Mouse (Mus musculus) myocyte (in vitro differentiated cells): ENCODE data around the gene Bckdk. TPM values are rescaled to one million over a fixed set of nuclear protein-coding genes. Genes with fewer than 3 reads are reported as not detected.

Experiments
- H3K27me3 ChIP-seq: one replicate; pipeline ENCODE4 v1.6.1; 2011; ENCODE audit not compliant: control insufficient read depth, insufficient read depth, insufficient read length
- H3K36me3 ChIP-seq: one replicate; pipeline ENCODE4 v1.6.1; 2011; ENCODE audit not compliant: control insufficient read depth, insufficient read depth
- H3K4me2 ChIP-seq: one replicate; pipeline ENCODE4 v1.6.1; 2011; ENCODE audit warnings: low read depth, control low read depth
- H3K4me3 ChIP-seq: one replicate; pipeline ENCODE4 v1.5.1; 2011; ENCODE audit warnings: mild to moderate bottlenecking, control low read depth, moderate library complexity
- H3K79me2 ChIP-seq: one replicate; pipeline ENCODE4 v1.6.1; 2011; ENCODE audit not compliant: control insufficient read depth, insufficient read depth
- H3ac ChIP-seq: one replicate; pipeline ENCODE4 v1.6.1; 2011; ENCODE audit not compliant: control insufficient read depth, insufficient read length
- CEBPB ChIP-seq: IDR thresholded peaks from 2 replicates; pipeline ENCODE4 v1.6.1; 2011; ENCODE audit warnings: mild to moderate bottlenecking, moderate library complexity; ENCODE audit not compliant: poor library complexity, insufficient read depth, severe bottlenecking
- E2F4 ChIP-seq: IDR thresholded peaks from one replicate; pipeline ENCODE4 v1.6.1; 2011; ENCODE audit warnings: mild to moderate bottlenecking, control low read depth, moderate library complexity; ENCODE audit not compliant: insufficient read depth
- MAX ChIP-seq: IDR thresholded peaks from one replicate; pipeline ENCODE4 v1.6.1; 2011; ENCODE audit warnings: low read depth, mild to moderate bottlenecking, control low read depth
- MYOD1 ChIP-seq, 3 experiments: IDR thresholded peaks; one replicate each; pipeline ENCODE4 v1.6.1; 2011; ENCODE audit warnings: control low read depth in 2 of 3, low read depth in 2 of 3, mild to moderate bottlenecking in 2 of 3, moderate library complexity in 1 of 3; ENCODE audit not compliant: insufficient read length in 2 of 3, control insufficient read depth in 1 of 3
- MYOG ChIP-seq, 3 experiments: IDR thresholded peaks; one replicate each; pipeline ENCODE4 v1.6.1; 2011; ENCODE audit warnings: control low read depth in 2 of 3, low read depth in 2 of 3, mild to moderate bottlenecking in 2 of 3; ENCODE audit not compliant: insufficient read length in 2 of 3, control insufficient read depth in 1 of 3, insufficient read depth in 1 of 3
- POLR2A ChIP-seq: IDR thresholded peaks from one replicate; pipeline ENCODE4 v1.6.1; 2011; ENCODE audit warnings: low read depth, mild to moderate bottlenecking, control low read depth, moderate library complexity; ENCODE audit not compliant: insufficient read length
- POLR2AphosphoS2 ChIP-seq: IDR thresholded peaks from one replicate; pipeline ENCODE4 v1.6.1; 2011; ENCODE audit warnings: low read depth, control low read depth; ENCODE audit not compliant: insufficient read length
- REST ChIP-seq: IDR thresholded peaks from one replicate; pipeline ENCODE4 v1.6.1; 2011; ENCODE audit warnings: mild to moderate bottlenecking, control low read depth, moderate library complexity; ENCODE audit not compliant: insufficient read depth, insufficient read length
- SRF ChIP-seq: IDR thresholded peaks from one replicate; pipeline ENCODE4 v1.6.1; 2011; ENCODE audit warnings: low read depth; ENCODE audit not compliant: control insufficient read depth, insufficient read length
- TCF12 ChIP-seq: IDR thresholded peaks from one replicate; pipeline ENCODE4 v1.6.1; 2011; ENCODE audit warnings: mild to moderate bottlenecking, control low read depth; ENCODE audit not compliant: poor library complexity, insufficient read depth, severe bottlenecking
- TCF3 ChIP-seq: IDR thresholded peaks from one replicate; pipeline ENCODE4 v1.6.1; 2011; ENCODE audit warnings: low read depth, control low read depth; ENCODE audit not compliant: insufficient read length
- USF1 ChIP-seq: IDR thresholded peaks from one replicate; pipeline ENCODE4 v1.6.1; 2011; ENCODE audit warnings: low read depth, mild to moderate bottlenecking, control low read depth, moderate library complexity
- polyA plus RNA-seq: library from polyadenylated mRNA; unstranded; fragments of >200 nt; fragmentation: generic; extraction: Trizol; gene quantifications from one replicate; pipeline ENCODE4 v1.2.1, GENCODE M21; 2012; ENCODE audit warnings: missing spikeins

Gene Bckdk
- polyA plus RNA-seq, 1 experiment, result 53.2 TPM

- H3K4me2 ChIP-seq, result no peak overlapping the region
- H3ac ChIP-seq, result no peak overlapping the region
- H3K79me2 ChIP-seq, result no peaks in the 10 kb centered on the region
- TF ChIP-seq MAX (no peak), CEBPB (no peak), SRF (no peak), MYOG (IDR thresholded peaks at IDR 0.05; ENCODE audit: control insufficient read depth in 1 of 3, insufficient read depth in 1 of 3, insufficient read length in 2 of 3, low read depth in 2 of 3) (no peak), USF1 (no peak), POLR2AphosphoS2 (no peak), E2F4 (no peak)
- H3K4me3 ChIP-seq, result no peak overlapping the region
- H3K27me3 ChIP-seq, result no peaks in the 10 kb centered on the region
- H3K36me3 ChIP-seq, result peaks cover 12% of the 10 kb centered on the region
Measured at GRCm38 (mm10) chr7:127921516-127921915, 17.6 kb downstream of the Bckdk start.

GRCm38 (mm10) chr7:127922451-127923275 is 18.8 kb downstream of the Bckdk start:
- Histone ChIP-seq H3K4me3 (no peak overlapping the region), H3K4me2 (no peak overlapping the region), H3ac (no peak overlapping the region), H3K79me2 (no peaks in the 10 kb centered on the region), H3K36me3 (peaks cover 9% of the 10 kb centered on the region), H3K27me3 (no peaks in the 10 kb centered on the region)
- TF ChIP-seq MYOG (IDR thresholded peaks at IDR 0.05; ENCODE audit: control insufficient read depth in 1 of 3, insufficient read depth in 1 of 3, insufficient read length in 2 of 3, low read depth in 2 of 3) (no peak), MYOD1 (IDR thresholded peaks at IDR 0.05; ENCODE audit: control insufficient read depth in 1 of 3, insufficient read length in 2 of 3, low read depth in 2 of 3) (no peak), REST (no peak), SRF (no peak), USF1 (no peak), POLR2A (no peak), E2F4 (no peak), POLR2AphosphoS2 (no peak), CEBPB (no peak), TCF3 (no peak)

- Histone ChIP-seq H3ac (no peak overlapping the region), H3K27me3 (no peaks in the 10 kb centered on the region), H3K36me3 (peaks cover 8% of the 10 kb centered on the region), H3K79me2 (no peaks in the 10 kb centered on the region), H3K4me3 (no peak overlapping the region), H3K4me2 (no peak overlapping the region)
- no peak for TF ChIP-seq TCF3
Measured at GRCm38 (mm10) chr7:127923714-127924113, 19.8 kb downstream of the Bckdk start.

GRCm38 (mm10) chr7:127925252-127925651 is 21.4 kb downstream of the Bckdk start:
- H3K27me3 ChIP-seq, result no peaks in the 10 kb centered on the region
- no peaks in the 10 kb centered on the region for H3K79me2 ChIP-seq
- no peak overlapping the region for H3K4me3 ChIP-seq
- TF ChIP-seq E2F4 (no peak), TCF12 (no peak), SRF (no peak), MAX (no peak), CEBPB (no peak), POLR2AphosphoS2 (no peak), MYOG (IDR thresholded peaks at IDR 0.05; ENCODE audit: control insufficient read depth in 1 of 3, insufficient read depth in 1 of 3, insufficient read length in 2 of 3, low read depth in 2 of 3) (no peak), REST (no peak), TCF3 (no peak), POLR2A (no peak), MYOD1 (IDR thresholded peaks at IDR 0.05; ENCODE audit: control insufficient read depth in 1 of 3, insufficient read length in 2 of 3, low read depth in 2 of 3) (no peak), USF1 (no peak)
- no peak overlapping the region for H3ac ChIP-seq
- H3K4me2 ChIP-seq, result no peak overlapping the region
- H3K36me3 ChIP-seq, result peaks cover 8% of the 10 kb centered on the region

- Histone ChIP-seq H3K4me3 (no peak overlapping the region), H3ac (no peak overlapping the region), H3K4me2 (no peak overlapping the region), H3K27me3 (no peaks in the 10 kb centered on the region), H3K36me3 (peaks cover 8% of the 10 kb centered on the region), H3K79me2 (no peaks in the 10 kb centered on the region)
- no peak for TF ChIP-seq MYOD1 (IDR thresholded peaks at IDR 0.05; ENCODE audit: control insufficient read depth in 1 of 3, insufficient read length in 2 of 3, low read depth in 2 of 3)
- TF ChIP-seq TCF3, result no peak
- no peak for TF ChIP-seq MAX
- no peak for TF ChIP-seq POLR2A
- no peak for TF ChIP-seq E2F4
Measured at GRCm38 (mm10) chr7:127926066-127926465, 22.2 kb downstream of the Bckdk start.
